Mouse (Mus musculus) left cerebral cortex, adult 9 months (tissue): ENCODE measurements at regions not wholly inside any gene's neighbourhood (a gene's known extent, or its start where the extent isn't known, plus 50 kb on each side); places are given as distances from the start of the nearest gene placed in this dataset.
"Not testable (repeated sequence)": the region's sequence is repeated elsewhere in the genome, so short reads cannot be mapped to it uniquely, and the experiment has no call there.

Experiments used
- DNase-seq, 2 experiments: peaks; one replicate each; pipeline ENCODE4 v3.0.0; 2022; ENCODE audit warnings: low spot score in 2 of 2

DNA sequence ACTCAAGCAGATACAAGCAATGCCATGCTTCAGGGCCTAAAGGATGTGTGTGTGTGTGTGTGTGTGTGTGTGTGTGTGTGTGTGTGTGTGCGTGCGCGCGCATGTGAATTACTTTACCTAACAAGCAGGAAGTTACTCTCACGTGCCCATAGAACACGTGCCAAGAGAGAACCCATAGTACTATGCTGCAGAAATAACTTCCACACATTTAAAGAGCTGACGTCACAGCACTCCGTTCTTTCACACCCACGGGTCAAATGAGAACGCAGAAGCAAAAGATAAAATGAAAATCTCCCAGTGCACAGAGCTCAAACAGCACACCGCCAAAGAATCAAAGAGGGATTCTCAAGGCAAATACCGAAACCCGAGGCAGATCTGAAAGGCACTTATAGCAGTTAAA, 195.9 kb downstream of the Unc5cl start:
- peak in 1 of 2 experiments; percentile 9 for DNase-seq

DNA sequence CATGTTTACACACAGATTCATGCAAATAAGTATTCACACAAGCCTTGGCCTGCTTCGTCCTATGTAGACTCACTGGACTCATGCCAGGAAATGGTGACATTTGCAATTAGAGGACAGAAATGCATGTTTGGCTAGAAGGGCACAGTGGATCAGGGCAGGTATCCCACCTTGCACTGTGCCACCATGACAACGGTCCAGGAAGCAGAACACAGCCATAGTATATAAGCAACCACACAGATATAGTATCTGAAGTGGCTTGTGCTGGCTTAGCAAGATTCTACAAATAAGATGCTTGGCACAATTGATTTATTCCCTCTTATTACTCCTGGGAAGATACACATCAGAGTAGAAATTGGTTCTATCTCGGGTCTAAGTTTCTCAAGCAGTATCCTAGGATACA, 218.0 kb downstream of the Unc5cl start:
- DNase-seq, result no peak

DNA sequence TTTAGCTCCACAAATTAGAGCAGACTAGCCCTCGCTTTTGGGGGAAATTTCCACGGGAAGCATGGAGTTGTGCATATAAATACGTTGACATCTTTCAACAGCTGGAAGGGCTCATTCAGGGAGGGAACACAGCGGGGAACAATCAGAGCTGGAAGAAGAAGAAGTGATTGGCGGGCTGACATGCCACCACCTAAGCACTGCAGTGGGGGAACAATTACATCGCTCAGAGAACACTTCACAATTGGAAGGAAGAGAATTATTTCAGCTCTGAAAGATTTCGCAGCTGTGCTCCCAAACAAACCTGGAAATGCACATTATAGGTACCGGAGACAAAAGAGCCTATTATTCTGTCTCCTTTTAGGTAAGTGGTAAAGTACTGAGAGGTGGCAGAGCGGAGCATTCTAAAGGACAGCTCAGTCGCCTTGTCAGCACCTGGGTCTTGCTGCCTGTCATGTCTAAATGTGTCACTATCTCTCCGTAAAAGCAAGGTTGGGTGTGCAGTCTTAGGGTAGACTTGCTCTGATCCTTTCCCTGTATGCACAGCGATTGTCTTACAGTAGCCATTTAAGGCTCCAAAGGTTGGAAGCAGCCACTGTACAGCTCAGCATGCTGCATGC, 223.6 kb downstream of the Unc5cl start:
- no peak for DNase-seq

- no peak for DNase-seq
These were observed 225.6 kb downstream of the Unc5cl start for GRCm38 (mm10) chr17:48680331-48680730.

- DNase-seq, result peak in 1 of 2 experiments; percentile 46
These were observed 234.2 kb downstream of the Unc5cl start for GRCm38 (mm10) chr17:48688944-48689343.

- DNase-seq, result no peak
These were observed 233.7 kb upstream of the Lrfn2 start for GRCm38 (mm10) chr17:48698456-48698855.

GRCm38 (mm10) chr17:48700591-48700990, 231.6 kb upstream of the Lrfn2 start:
- DNase-seq, result no peak

- no peak for DNase-seq
These were observed 211.7 kb upstream of the Lrfn2 start for GRCm38 (mm10) chr17:48720506-48720905.

- DNase-seq, result peak in 1 of 2 experiments; percentile 22
These were observed 208.9 kb upstream of the Lrfn2 start for GRCm38 (mm10) chr17:48723286-48723685.

- no peak for DNase-seq
These were observed 207.6 kb upstream of the Lrfn2 start for GRCm38 (mm10) chr17:48724513-48725112.

GRCm38 (mm10) chr17:48726460-48726859, 205.7 kb upstream of the Lrfn2 start:
- DNase-seq, result no peak

DNA sequence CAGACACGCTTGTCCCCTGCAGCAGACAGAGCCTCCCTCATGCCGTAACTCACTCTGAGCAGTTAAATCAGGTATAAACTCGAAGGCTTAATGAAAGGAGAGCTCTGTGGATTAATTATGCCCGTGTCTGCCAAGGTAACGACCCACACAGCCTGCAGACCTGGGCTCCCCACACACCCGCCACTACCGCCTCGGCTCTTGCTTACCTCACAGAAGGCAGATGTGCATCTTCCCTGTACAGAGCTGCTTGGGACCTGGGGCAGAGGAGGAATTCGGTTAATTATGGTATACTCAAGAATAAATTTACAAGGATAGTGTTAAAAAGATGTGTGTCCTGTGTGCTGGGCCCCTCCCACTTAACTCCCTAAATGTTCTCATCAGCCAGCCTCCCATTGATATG, 198.4 kb upstream of the Lrfn2 start:
- no peak for DNase-seq

DNA sequence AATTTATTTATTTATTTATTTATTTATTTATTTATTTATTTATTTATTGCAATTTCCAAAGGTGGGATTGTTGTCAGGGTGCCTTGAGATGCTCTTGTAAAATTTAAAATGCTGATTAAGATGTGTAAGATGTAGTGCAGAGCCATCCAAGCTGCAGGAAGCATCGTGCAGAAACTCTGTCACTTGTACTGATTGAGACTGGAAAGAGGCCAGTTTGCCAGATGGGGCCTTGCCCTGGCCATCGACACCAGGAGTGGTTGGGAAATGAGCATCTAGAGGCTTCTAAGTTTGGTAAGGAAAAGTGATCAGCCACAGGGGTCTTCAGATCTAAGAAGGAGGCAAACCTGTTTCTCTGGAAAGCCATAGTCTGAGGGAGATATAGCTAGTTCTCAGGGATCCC, 195.0 kb upstream of the Lrfn2 start:
- not testable (repeated sequence) for DNase-seq

DNA sequence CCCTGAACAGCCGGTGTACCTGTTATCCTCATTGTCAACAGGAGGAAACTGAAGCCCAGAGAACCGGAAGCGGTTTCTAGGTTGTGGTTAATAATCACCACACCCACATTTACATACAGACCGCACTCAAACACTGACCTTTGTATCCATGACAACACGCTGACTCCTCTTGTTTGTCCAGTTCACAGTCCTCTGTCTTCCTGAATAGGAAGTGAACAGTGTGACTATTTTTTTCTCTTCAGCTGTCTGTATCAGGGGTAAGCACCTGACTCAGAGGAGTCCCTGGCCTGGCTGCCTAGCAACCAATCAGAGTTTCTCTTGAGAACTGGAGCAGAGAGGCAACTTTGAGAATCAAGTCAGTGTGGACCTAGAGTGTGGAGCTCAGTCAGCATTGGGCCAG, 193.5 kb upstream of the Lrfn2 start:
- DNase-seq, result no peak

GRCm38 (mm10) chr17:48742769-48743405, 189.3 kb upstream of the Lrfn2 start:
- no peak for DNase-seq

GRCm38 (mm10) chr17:48770099-48770498, 162.1 kb upstream of the Lrfn2 start:
- DNase-seq, result no peak

DNA sequence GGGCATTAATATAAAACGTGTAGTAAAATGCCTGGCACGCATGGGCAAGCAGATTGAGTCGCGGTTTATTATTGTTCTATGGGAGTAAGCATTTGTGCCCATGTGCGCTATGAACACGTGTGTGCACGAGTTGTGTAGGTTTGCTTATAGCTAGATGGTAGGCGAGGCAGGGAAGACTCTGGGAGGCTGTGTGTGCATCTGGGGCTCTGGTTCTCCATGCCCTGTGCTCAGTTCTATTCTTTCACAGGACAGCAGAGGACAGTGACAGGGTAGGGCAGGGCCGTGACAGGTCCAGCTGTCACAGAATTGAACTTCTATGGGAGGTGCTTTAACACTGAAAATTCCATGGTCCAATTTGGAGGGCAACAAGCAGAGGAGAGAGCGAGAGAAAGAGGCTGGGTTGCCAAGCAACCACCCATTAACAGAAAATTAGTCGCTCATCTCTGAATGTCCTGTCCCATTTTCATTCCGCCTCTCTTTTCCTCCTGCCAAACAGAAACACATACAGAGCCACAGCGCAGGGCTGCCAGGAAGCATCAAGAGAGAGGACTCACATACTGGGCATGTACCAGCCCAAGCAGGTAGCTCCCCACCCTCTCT, 160.4 kb upstream of the Lrfn2 start:
- peak in 1 of 2 experiments; percentile 71 for DNase-seq

- DNase-seq, result no peak
These were observed 157.8 kb upstream of the Lrfn2 start for GRCm38 (mm10) chr17:48774172-48774890.

GRCm38 (mm10) chr17:48775479-48775878, 156.7 kb upstream of the Lrfn2 start:
- DNase-seq, result peak in 1 of 2 experiments; percentile 52

DNA sequence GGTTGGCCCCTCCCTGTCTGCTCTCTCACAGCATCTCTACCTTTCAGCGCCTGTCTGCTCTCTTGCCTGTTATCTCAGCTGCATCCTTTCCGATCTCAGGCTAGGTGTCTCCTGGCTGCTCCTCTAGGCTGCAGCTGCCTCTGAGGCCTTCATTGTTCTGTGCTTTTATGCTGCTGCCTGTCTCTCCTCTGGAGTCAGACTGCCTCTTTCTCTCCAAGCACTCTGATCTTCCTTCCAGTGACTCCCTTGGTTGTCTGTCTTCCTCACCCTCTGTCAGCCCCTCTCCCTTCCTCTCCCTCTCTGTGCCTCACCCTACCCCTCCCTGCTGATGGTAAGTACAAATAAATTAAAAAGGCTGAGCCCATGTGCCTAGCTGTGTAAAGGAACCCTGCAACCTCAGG, 155.7 kb upstream of the Lrfn2 start:
- DNase-seq, result no peak

- no peak for DNase-seq
These were observed 152.0 kb upstream of the Lrfn2 start for GRCm38 (mm10) chr17:48780217-48780616.

DNA sequence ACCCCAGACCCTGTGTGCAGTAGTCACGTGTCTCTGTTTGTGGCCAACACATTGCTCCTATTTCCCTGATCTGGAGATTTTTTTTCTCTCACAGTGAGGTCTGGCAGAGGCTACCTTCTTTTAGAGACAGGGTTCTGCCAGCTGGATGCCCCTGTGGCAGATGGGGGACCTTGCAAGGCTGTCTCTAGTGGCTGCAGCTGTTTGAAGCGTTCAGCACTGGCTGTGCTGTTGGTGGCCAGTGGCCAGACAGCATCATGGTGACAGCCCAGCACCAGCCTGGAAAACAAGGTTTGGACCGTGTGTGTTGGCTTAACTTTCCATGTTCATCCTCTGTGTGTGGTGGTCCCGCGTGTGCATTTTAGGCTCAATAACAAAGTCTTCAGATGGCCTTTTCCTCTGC, 147.8 kb upstream of the Lrfn2 start:
- no peak for DNase-seq
